Comparison of ENCODE assay signal across 23 mouse cellular contexts in the genomic region with DNA sequence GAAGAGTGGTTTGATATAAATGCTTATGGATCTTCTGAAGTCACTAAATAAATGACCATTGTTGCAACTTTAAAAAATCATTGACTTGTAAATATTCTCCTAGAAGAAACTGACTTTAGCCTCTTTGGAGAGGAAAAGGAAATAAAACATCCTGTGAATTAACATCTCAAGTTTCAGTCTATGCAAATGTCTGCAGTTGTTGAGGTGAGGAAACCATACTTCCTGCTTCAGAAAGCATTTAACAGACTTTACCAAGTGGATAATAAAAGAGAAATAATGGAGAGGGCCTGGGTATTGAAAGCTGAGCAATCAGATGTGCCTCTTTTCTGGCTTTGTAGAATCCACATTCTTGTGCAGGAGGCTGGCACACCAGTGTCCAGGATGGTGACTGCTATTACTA.
DNase-seq lines count a peak whose midpoint lies in the region; ATAC-seq and TF ChIP-seq lines count a peak whose summit lies in the region.
"Had no signal": no experiment of that assay in that cellular context is flagged by ENCODE, and none has a peak within 500 bp of the region (broad histone marks: within the 10 kb centered on the region; RNA-seq: fewer than 3 reads in every experiment).

No protein-coding gene starts in this region.

- H3K4me1 ChIP-seq in spleen, adult 2 months (ENCODE audit: control insufficient read depth, insufficient read depth, insufficient read length), result peaks cover 30% of the 10 kb centered on the region
- H3K4me1 ChIP-seq: embryonic facial prominence, embryonic 15.5 days; forebrain, embryonic 10.5 days; heart, embryonic 12.5 days; hindbrain, embryonic 15.5 days had no signal

- DNase-seq in spleen, adult 2 months (ENCODE audit: low read depth in 1 of 2, low spot score in 2 of 2), result no peak
- DNase-seq in spleen, postnatal 14 days (ENCODE audit: low spot score in 2 of 2), result no peak
- no peak for DNase-seq in kidney, adult 18-20 months
- no peak for DNase-seq in urinary bladder, adult 2 months (ENCODE audit: low spot score)
- DNase-seq in left cerebral cortex, adult 2 months (ENCODE audit: extremely low spot score in 1 of 2, low spot score in 2 of 2), result no peak
- DNase-seq: adrenal gland, adult 8-10 months; adrenal gland, postnatal 36 days; cerebellum, adult 2 months; cerebellum, postnatal 10 days; embryo, embryonic 11 days; gastrocnemius, adult 2 months; gastrocnemius, postnatal 36 days; heart, adult 18-20 months had no signal

- TF ChIP-seq CTCF in spleen, adult 2 months (IDR thresholded peaks at IDR 0.05; ENCODE audit: extremely low read depth, insufficient read depth, insufficient read length, insufficient replicate concordance), result no peak
- no peak for TF ChIP-seq CTCF in left cerebral cortex, adult 2 months (IDR thresholded peaks at IDR 0.05)

- H3K27me3 ChIP-seq in spleen, adult 2 months (ENCODE audit: control insufficient read depth, insufficient read depth, low read length), result no peaks in the 10 kb centered on the region
- H3K27me3 ChIP-seq: embryonic facial prominence, embryonic 15.5 days; heart, embryonic 12.5 days; hindbrain, embryonic 15.5 days had no signal

- peak; percentile 62 for ATAC-seq in CD4-positive, CD25-positive, alpha-beta regulatory T cell, adult 4 months
- peak; percentile 42 to 65; a peak in 3 of 4 replicates for ATAC-seq in hematopoietic stem cell, adult 5-6 weeks (replicated peaks in 1 of 2; ENCODE audit: insufficient read depth in 1 of 2, low FRiP score in 2 of 2, low TSS enrichment in 1 of 2, low read depth in 1 of 2, poor library complexity in 2 of 2, severe bottlenecking in 2 of 2)
- peak; percentile 66 for ATAC-seq in neutrophil, adult 5-6 weeks (ENCODE audit: extremely low read depth, insufficient number of reproducible peaks, low FRiP score, poor library complexity, severe bottlenecking)
- ATAC-seq: forebrain, embryonic 14.5 days; Patski had no signal

- TF ChIP-seq POLR2A in spleen, adult 2 months (IDR thresholded peaks at IDR 0.05; ENCODE audit: low read depth, low read length), result no peak

- peak overlapping the region; percentile 73 for H3K27ac ChIP-seq in spleen, adult 2 months (ENCODE audit: insufficient read depth, low read length)
- H3K27ac ChIP-seq in left cerebral cortex, adult 2 months, result no peak overlapping the region
- H3K27ac ChIP-seq: embryonic facial prominence, embryonic 15.5 days; forebrain, embryonic 10.5 days; gastrocnemius, adult 2 months; hindbrain, embryonic 15.5 days had no signal

- H3K4me3 ChIP-seq in spleen, adult 2 months (ENCODE audit: extremely low read depth, insufficient read depth, insufficient read length), result no peak overlapping the region
- H3K4me3 ChIP-seq in left cerebral cortex, adult 2 months, result no peak overlapping the region
- H3K4me3 ChIP-seq: embryonic facial prominence, embryonic 15.5 days; erythroblast, embryonic 14.5 days; forebrain, embryonic 10.5 days; gastrocnemius, adult 2 months; heart, embryonic 12.5 days; hindbrain, embryonic 15.5 days had no signal

- intact Hi-C loops in left cerebral cortex, adult 2 months (cut with DNase I), result no loop called here

- no peaks in the 10 kb centered on the region for H3K36me3 ChIP-seq in spleen, adult 2 months (ENCODE audit: control insufficient read depth, insufficient read depth, low read length)
- H3K36me3 ChIP-seq: embryonic facial prominence, embryonic 15.5 days; forebrain, embryonic 10.5 days; heart, embryonic 12.5 days; hindbrain, embryonic 15.5 days had no signal
